Comparison of ENCODE assay signal across 9 mouse cellular contexts in the genomic region with DNA sequence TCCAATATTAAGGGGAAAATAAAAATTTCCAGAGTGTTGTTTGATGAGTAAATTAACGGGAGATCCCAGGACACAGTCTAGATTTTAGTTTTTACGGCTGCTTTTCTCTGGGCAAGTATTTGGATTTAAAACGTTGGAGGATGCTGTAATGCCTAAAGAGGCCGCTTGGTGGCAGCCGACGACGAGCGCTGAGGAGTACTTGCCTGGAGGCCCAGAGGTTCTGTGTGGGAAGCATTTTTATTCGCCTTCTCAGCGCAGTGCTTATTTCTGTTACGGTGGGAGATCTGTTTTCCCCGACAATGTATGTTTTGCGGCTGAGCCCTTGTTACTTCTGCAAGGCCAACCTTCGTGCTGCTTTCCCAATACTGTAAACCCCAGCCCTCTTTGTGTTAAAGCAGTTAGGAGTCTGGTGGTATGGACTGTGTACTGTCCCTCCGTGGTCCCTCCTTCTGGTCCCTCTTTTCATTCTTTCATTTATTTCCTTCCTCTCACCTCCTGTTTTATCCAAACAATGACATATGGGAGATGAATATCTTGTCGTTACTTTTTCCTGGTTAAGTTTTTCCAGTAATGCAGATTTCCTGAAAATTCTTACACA.
DNase-seq lines count a peak whose midpoint lies in the region; ATAC-seq and TF ChIP-seq lines count a peak whose summit lies in the region.
"Had no signal": no experiment of that assay in that cellular context is flagged by ENCODE, and none has a peak within 500 bp of the region (broad histone marks: within the 10 kb centered on the region; RNA-seq: fewer than 3 reads in every experiment).

No protein-coding gene starts in this region.

- no peak overlapping the region for H3K9ac ChIP-seq in embryonic facial prominence, embryonic 12.5 days
- no peak overlapping the region for H3K9ac ChIP-seq in lung, embryonic 14.5 days
- H3K9ac ChIP-seq: heart, embryonic 13.5 days had no signal

- no peaks in the 10 kb centered on the region for H3K27me3 ChIP-seq in embryonic facial prominence, embryonic 12.5 days
- H3K27me3 ChIP-seq in lung, embryonic 14.5 days (ENCODE audit: insufficient read depth, low read length) = no peaks in the 10 kb centered on the region

- DNase-seq in CD4-positive helper T cell, adult 2 months (ENCODE audit: low read depth, low spot score) = peak; percentile 28
- peak; percentile 76 for DNase-seq in adrenal gland, postnatal 25 days
- peak; percentile 62 to 76 for DNase-seq in heart, postnatal 14 days
- peak; percentile 4 for DNase-seq in large intestine, adult 2 months (ENCODE audit: low read depth, low spot score)
- peak; percentile 91 for DNase-seq in lung, embryonic 14.5 days
- DNase-seq in ovary, postnatal 36 days (ENCODE audit: low spot score) = peak; percentile 67
- DNase-seq in thymus, postnatal 36 days = peak; percentile 47 to 62

- ATAC-seq in embryonic facial prominence, embryonic 12.5 days (ENCODE audit: insufficient number of reproducible peaks, insufficient read depth, low FRiP score, low TSS enrichment) = no peak
- ATAC-seq in lung, embryonic 14.5 days (ENCODE audit: insufficient read depth) = peak; percentile 89

- 0 out of 2 replicates have a peak overlapping the region, but pooled peaks have one; percentile 25 for H3K4me2 ChIP-seq in embryonic facial prominence, embryonic 12.5 days (replicated peaks)
- peak overlapping the region; percentile 43 for H3K4me2 ChIP-seq in lung, embryonic 14.5 days
- H3K4me2 ChIP-seq: heart, embryonic 13.5 days had no signal

- H3K4me3 ChIP-seq in embryonic facial prominence, embryonic 12.5 days = no peak overlapping the region
- H3K4me3 ChIP-seq in lung, embryonic 14.5 days (ENCODE audit: low read depth, low read length) = no peak overlapping the region
- H3K4me3 ChIP-seq: heart, embryonic 13.5 days had no signal

- H3K9me3 ChIP-seq in embryonic facial prominence, embryonic 12.5 days = no peaks in the 10 kb centered on the region
- H3K9me3 ChIP-seq in lung, embryonic 14.5 days (ENCODE audit: low read depth, low read length) = no peaks in the 10 kb centered on the region
- H3K9me3 ChIP-seq: heart, embryonic 13.5 days had no signal

- H3K4me1 ChIP-seq in embryonic facial prominence, embryonic 12.5 days = no peaks in the 10 kb centered on the region
- no peaks in the 10 kb centered on the region for H3K4me1 ChIP-seq in lung, embryonic 14.5 days (ENCODE audit: insufficient read depth)
- H3K4me1 ChIP-seq: heart, embryonic 13.5 days had no signal

- H3K27ac ChIP-seq in embryonic facial prominence, embryonic 12.5 days = no peak overlapping the region
- no peak overlapping the region for H3K27ac ChIP-seq in lung, embryonic 14.5 days (ENCODE audit: low read depth)
- H3K27ac ChIP-seq: heart, embryonic 13.5 days had no signal

- intact Hi-C loops in heart, postnatal 14 days (cut with DNase I) = loop anchor here (1.0 to 10.0 kb wide), 2 partner anchors 363 to 1924 kb away; no protein-coding TSS in a partner anchor

- TF ChIP-seq CTCF in lung, embryonic 14.5 days (IDR thresholded peaks at IDR 0.05; ENCODE audit: low read depth) = peak; percentile 92

- WGBS in embryonic facial prominence, embryonic 12.5 days = 13% methylated on average over 16 of the region's 16 CpGs
- WGBS in large intestine, adult 2 months = 10% methylated on average over 16 of the region's 16 CpGs
- WGBS in lung, embryonic 14.5 days = 10% methylated on average over 16 of the region's 16 CpGs

- H3K36me3 ChIP-seq in embryonic facial prominence, embryonic 12.5 days = no peaks in the 10 kb centered on the region
- no peaks in the 10 kb centered on the region for H3K36me3 ChIP-seq in lung, embryonic 14.5 days (ENCODE audit: insufficient read depth)
- H3K36me3 ChIP-seq: heart, embryonic 13.5 days had no signal

Comparison
In these comparisons a context has a peak if more than half of its experiments do, and no peak if none do; other contexts are left out.
1. DNase-seq: peak in every context shown above with its lines; median percentile 91 in lung, embryonic 14.5 days; 76 in adrenal gland, postnatal 25 days; 69 in heart, postnatal 14 days; 67 in ovary, postnatal 36 days; 54 in thymus, postnatal 36 days; 28 in CD4-positive helper T cell, adult 2 months; 4 in large intestine, adult 2 months.